Comparison of ENCODE assay signal across 9 mouse cellular contexts in the genomic region with DNA sequence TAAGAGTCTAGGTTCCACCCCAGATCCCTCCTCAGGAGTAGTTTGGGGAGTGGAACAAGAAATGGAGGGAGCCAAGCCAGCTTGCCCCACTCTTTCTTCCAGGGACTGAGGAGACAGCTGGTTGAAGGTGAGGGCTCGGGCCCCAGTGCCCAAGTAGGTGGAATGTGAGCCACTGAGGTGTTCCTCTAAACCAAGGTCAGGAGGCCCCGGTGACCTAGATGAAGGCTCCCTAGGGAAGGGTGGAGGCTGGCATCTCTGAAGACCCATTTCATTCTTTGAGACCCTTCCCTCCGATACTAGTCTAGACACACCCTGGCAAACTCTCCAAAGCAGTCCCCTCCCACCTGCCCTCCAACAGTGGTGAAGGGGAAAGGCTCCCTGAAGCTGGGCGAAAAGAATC. TPM values are rescaled to one million over a fixed set of nuclear protein-coding genes. Genes with fewer than 3 reads are reported as not detected.
DNase-seq lines count a peak whose midpoint lies in the region; ATAC-seq and TF ChIP-seq lines count a peak whose summit lies in the region.
"Had no signal": no experiment of that assay in that cellular context is flagged by ENCODE, and none has a peak within 500 bp of the region (broad histone marks: within the 10 kb centered on the region; RNA-seq: fewer than 3 reads in every experiment).

No protein-coding gene starts in this region.

- no peak for TF ChIP-seq CTCF in olfactory bulb, adult 2 months (IDR thresholded peaks at IDR 0.05; ENCODE audit: insufficient read depth, low read depth, low read length)

- 50% methylated on average over 4 of the region's 4 CpGs for WGBS in lung, embryonic 15.5 days
- WGBS in forebrain, embryonic 13.5 days = 39% methylated on average over 4 of the region's 4 CpGs
- WGBS in limb, embryonic 12.5 days = 56% methylated on average over 4 of the region's 4 CpGs
- 59% methylated on average over 4 of the region's 4 CpGs for WGBS in olfactory bulb, adult 2 months

- H3K9me3 ChIP-seq in lung, embryonic 15.5 days = no peaks in the 10 kb centered on the region
- no peaks in the 10 kb centered on the region for H3K9me3 ChIP-seq in forebrain, embryonic 13.5 days (replicated peaks)
- H3K9me3 ChIP-seq in limb, embryonic 12.5 days = no peaks in the 10 kb centered on the region

- TF ChIP-seq POLR2A in olfactory bulb, adult 2 months (IDR thresholded peaks at IDR 0.05; ENCODE audit: insufficient read depth, low read depth, low read length) = no peak

- peaks cover 22% of the 10 kb centered on the region for H3K4me1 ChIP-seq in lung, embryonic 15.5 days
- H3K4me1 ChIP-seq in forebrain, embryonic 13.5 days = peaks cover 26% of the 10 kb centered on the region
- peaks cover 28% of the 10 kb centered on the region for H3K4me1 ChIP-seq in limb, embryonic 12.5 days (replicated peaks)
- H3K4me1 ChIP-seq in olfactory bulb, adult 2 months (ENCODE audit: control insufficient read depth, insufficient read depth, low read length) = peaks cover 13% of the 10 kb centered on the region

- peaks cover 4% of the 10 kb centered on the region; the same call in 1 of the 2 replicates for H3K36me3 ChIP-seq in lung, embryonic 15.5 days
- peaks cover 27% of the 10 kb centered on the region for H3K36me3 ChIP-seq in forebrain, embryonic 13.5 days (ENCODE audit: poor library complexity, severe bottlenecking)
- peaks cover 29% of the 10 kb centered on the region for H3K36me3 ChIP-seq in limb, embryonic 12.5 days

- H3K9ac ChIP-seq in lung, embryonic 15.5 days = peak overlapping the region; percentile 75; the same call in 1 of the 2 replicates
- H3K9ac ChIP-seq in forebrain, embryonic 13.5 days = peak overlapping the region; percentile 81
- H3K9ac ChIP-seq in limb, embryonic 12.5 days (replicated peaks) = peak overlapping the region; percentile 83

- H3K4me3 ChIP-seq in lung, embryonic 15.5 days = peak overlapping the region; percentile 78
- H3K4me3 ChIP-seq in forebrain, embryonic 13.5 days = peak overlapping the region; percentile 68
- H3K4me3 ChIP-seq in limb, embryonic 12.5 days (replicated peaks) = peak overlapping the region; percentile 84
- peak overlapping the region; percentile 65; the same call in 1 of the 2 replicates for H3K4me3 ChIP-seq in olfactory bulb, adult 2 months (ENCODE audit: insufficient read depth, low read depth, low read length)

- DNase-seq in lung, postnatal 10 days = no peak
- DNase-seq in thymus, postnatal 4 days = no peak
- DNase-seq in adrenal gland, adult (ENCODE audit: inconsistent age in 2 of 2, low spot score in 1 of 2) = no peak
- DNase-seq in cerebellum, postnatal 25 days = no peak

- peak overlapping the region; percentile 94 for H3K4me2 ChIP-seq in lung, embryonic 15.5 days
- peak overlapping the region; percentile 80 for H3K4me2 ChIP-seq in forebrain, embryonic 13.5 days
- H3K4me2 ChIP-seq in limb, embryonic 12.5 days = peak overlapping the region; percentile 92

- no peaks in the 10 kb centered on the region for H3K27me3 ChIP-seq in lung, embryonic 15.5 days
- H3K27me3 ChIP-seq in forebrain, embryonic 13.5 days = no peaks in the 10 kb centered on the region
- no peaks in the 10 kb centered on the region for H3K27me3 ChIP-seq in limb, embryonic 12.5 days

- ATAC-seq in lung, embryonic 15.5 days (ENCODE audit: borderline replicate concordance, extremely low read depth, low FRiP score, low TSS enrichment) = no peak
- ATAC-seq in forebrain, embryonic 13.5 days = no peak
- no peak for ATAC-seq in limb, embryonic 12.5 days (ENCODE audit: insufficient number of reproducible peaks, insufficient read depth, low FRiP score, low TSS enrichment, low read depth)

- no peak overlapping the region for H3K27ac ChIP-seq in lung, embryonic 15.5 days
- H3K27ac ChIP-seq in forebrain, embryonic 13.5 days = no peak overlapping the region
- no peak overlapping the region for H3K27ac ChIP-seq in limb, embryonic 12.5 days
- H3K27ac ChIP-seq in olfactory bulb, adult 2 months (ENCODE audit: insufficient read depth, low read depth, low read length) = no peak overlapping the region
- H3K27ac ChIP-seq: macrophage had no signal

RNA-seq across cellular contexts. Expression of a gene that starts 12.0 kb away (rescaled TPM):
- 0.29 and 0.36 TPM in 2 replicates for polyA plus RNA-seq in lung, embryonic 15.5 days (2015; fragmentation: Nextera tagmentation; extraction: Ambion mirVana)
- 0.30 and 0.41 TPM in 2 replicates for polyA plus RNA-seq in forebrain, embryonic 13.5 days (2015; fragmentation: Nextera tagmentation; extraction: Ambion mirVana)
- 0.31 and 0.44 TPM in 2 replicates for polyA plus RNA-seq in limb, embryonic 12.5 days (2016; fragmentation: Nextera tagmentation; extraction: Ambion mirVana)
- polyA plus RNA-seq in olfactory bulb, adult 2 months (2012; ENCODE audit: insufficient read depth, insufficient read length, low replicate concordance, missing spikeins) = not detected in 2 replicates

RNA-seq across cellular contexts. Expression of a gene that starts 17.5 kb away (rescaled TPM):
- 7.7 and 9.0 TPM in 2 replicates for polyA plus RNA-seq in lung, embryonic 15.5 days (2015; fragmentation: Nextera tagmentation; extraction: Ambion mirVana)
- polyA plus RNA-seq in forebrain, embryonic 13.5 days (2015; fragmentation: Nextera tagmentation; extraction: Ambion mirVana) = 11.3 and 12.0 TPM in 2 replicates
- 11.2 and 13.3 TPM in 2 replicates for polyA plus RNA-seq in limb, embryonic 12.5 days (2016; fragmentation: Nextera tagmentation; extraction: Ambion mirVana)
- not detected in 2 replicates for polyA plus RNA-seq in olfactory bulb, adult 2 months (2012; ENCODE audit: insufficient read depth, insufficient read length, low replicate concordance, missing spikeins)

RNA-seq across cellular contexts. Expression of a gene that starts 44.2 kb away (rescaled TPM):
- 39.6 and 42.7 TPM in 2 replicates for polyA plus RNA-seq in lung, embryonic 15.5 days (2015; fragmentation: Nextera tagmentation; extraction: Ambion mirVana)
- polyA plus RNA-seq in forebrain, embryonic 13.5 days (2015; fragmentation: Nextera tagmentation; extraction: Ambion mirVana) = 7.7 and 8.0 TPM in 2 replicates
- polyA plus RNA-seq in limb, embryonic 12.5 days (2016; fragmentation: Nextera tagmentation; extraction: Ambion mirVana) = 45.1 and 50.5 TPM in 2 replicates
- polyA plus RNA-seq in olfactory bulb, adult 2 months (2012; ENCODE audit: insufficient read depth, insufficient read length, low replicate concordance, missing spikeins) = not detected in 2 replicates

RNA-seq across cellular contexts. Expression of a gene that starts 49.9 kb away (rescaled TPM):
- polyA plus RNA-seq in lung, embryonic 15.5 days (2015; fragmentation: Nextera tagmentation; extraction: Ambion mirVana) = 287 and 293 TPM in 2 replicates
- 219 and 232 TPM in 2 replicates for polyA plus RNA-seq in forebrain, embryonic 13.5 days (2015; fragmentation: Nextera tagmentation; extraction: Ambion mirVana)
- 252 and 259 TPM in 2 replicates for polyA plus RNA-seq in limb, embryonic 12.5 days (2016; fragmentation: Nextera tagmentation; extraction: Ambion mirVana)
- polyA plus RNA-seq in olfactory bulb, adult 2 months (2012; ENCODE audit: insufficient read depth, insufficient read length, low replicate concordance, missing spikeins) = not detected in 2 replicates
